Mouse (Mus musculus) midbrain, embryonic 13.5 days (tissue): Measurements from ENCODE around the gene Gm3629. TPM values are rescaled to one million over a fixed set of nuclear protein-coding genes. Genes with fewer than 3 reads are reported as not detected.
"Not testable (repeated sequence)": the region's sequence is repeated elsewhere in the genome, so short reads cannot be mapped to it uniquely, and the experiment has no call there.

ENCODE experiments used
- ATAC-seq: fragments of 200-750 bp; cut with Nextera tagmentation; 2 replicates; pipeline ENCODE4 v1.8.0; 2017; ENCODE audit warnings: mild to moderate bottlenecking, moderate TSS enrichment, moderate library complexity
- H3K27ac ChIP-seq: fragments of 300-500 bp; sonication (generic); 2 replicates; pipeline ENCODE4 v1.5.1; 2015; ENCODE audit warnings: inconsistent platforms, mild to moderate bottlenecking, moderate library complexity
- H3K27me3 ChIP-seq: fragments of 300-500 bp; sonication (generic); 2 replicates; pipeline ENCODE4 v1.6.1; 2015; ENCODE audit warnings: mild to moderate bottlenecking, inconsistent platforms
- H3K36me3 ChIP-seq: fragments of 300-500 bp; sonication (generic); 2 replicates; pipeline ENCODE4 v1.6.1; 2015; ENCODE audit warnings: mild to moderate bottlenecking, inconsistent platforms
- H3K4me1 ChIP-seq: fragments of 300-500 bp; sonication (generic); replicated peaks from 2 replicates; pipeline ENCODE4 v1.6.1; 2015; ENCODE audit warnings: inconsistent platforms
- H3K4me2 ChIP-seq: fragments of 300-500 bp; sonication (generic); replicated peaks from 2 replicates; pipeline ENCODE4 v1.6.1; 2015; ENCODE audit warnings: moderate library complexity, mild to moderate bottlenecking, inconsistent platforms
- H3K4me3 ChIP-seq: fragments of 300-500 bp; sonication (generic); replicated peaks from 2 replicates; pipeline ENCODE4 v1.5.1; 2015; ENCODE audit warnings: mild to moderate bottlenecking, inconsistent platforms
- H3K9ac ChIP-seq: fragments of 300-500 bp; sonication (generic); replicated peaks from 2 replicates; pipeline ENCODE4 v1.6.1; 2015; ENCODE audit warnings: mild to moderate bottlenecking, inconsistent platforms
- H3K9me3 ChIP-seq: fragments of 300-500 bp; sonication (generic); 2 replicates; pipeline ENCODE4 v1.6.1; 2016; ENCODE audit warnings: mild to moderate bottlenecking, inconsistent platforms
- WGBS: fragments of 180-500 bp; shearing (Covaris S2); methylation state at CpG from one replicate; pipeline ENCODE4 v1.1.7; 2015; 5-methylcytosine and 5-hydroxymethylcytosine counted together
- polyA plus RNA-seq: library from polyadenylated mRNA; unstranded; fragments of >200 nt; fragmentation: Nextera tagmentation; extraction: Ambion mirVana; gene quantifications from 2 replicates; pipeline ENCODE4 v1.2.1, GENCODE M21; 2015

Gene Gm3629
- polyA plus RNA-seq, result 0.48 and 0.73 TPM in 2 replicates

GRCm38 (mm10) chr14:6590513-6590912 is at the start of gene Gm3629:
TSS of gene Gm3629 (minus strand) at chr14:6590613.
- H3K27me3 ChIP-seq, H3K36me3 ChIP-seq, H3K9me3 ChIP-seq, ATAC-seq, H3K4me2 ChIP-seq, H3K9ac ChIP-seq, H3K4me1 ChIP-seq, H3K27ac ChIP-seq, H3K4me3 ChIP-seq: not testable (repeated sequence)
- WGBS, result 29% methylated on average over 1 of the region's 2 CpGs

- not testable (repeated sequence) for H3K4me3 ChIP-seq, H3K4me2 ChIP-seq, H3K9ac ChIP-seq, H3K27ac ChIP-seq, H3K9me3 ChIP-seq, ATAC-seq, H3K36me3 ChIP-seq, H3K4me1 ChIP-seq, H3K27me3 ChIP-seq
- 75% methylated on average over 2 of the region's 2 CpGs for WGBS
These were observed 31.9 kb upstream of the Gm3629 start, which contains the start of gene Gm3460 for GRCm38 (mm10) chr14:6622318-6622717. TSS of gene Gm3460 (minus strand) at chr14:6622418.

GRCm38 (mm10) chr14:6606436-6606835 is 16.0 kb upstream of the Gm3629 start:
- not testable (repeated sequence) for H3K36me3 ChIP-seq, H3K9me3 ChIP-seq, ATAC-seq, H3K4me3 ChIP-seq, H3K4me2 ChIP-seq, H3K27ac ChIP-seq, H3K4me1 ChIP-seq, H3K9ac ChIP-seq, H3K27me3 ChIP-seq
- no CpG with 5 or more reads among the region's 1 CpGs for WGBS

GRCm38 (mm10) chr14:6605004-6605403 is 14.6 kb upstream of the Gm3629 start:
- H3K36me3 ChIP-seq, H3K4me1 ChIP-seq, ATAC-seq, H3K27ac ChIP-seq, H3K9me3 ChIP-seq, H3K27me3 ChIP-seq: not testable (repeated sequence)
- WGBS, result 4% methylated on average over 14 of the region's 20 CpGs
- Histone ChIP-seq H3K4me3 (peak overlapping the region; percentile 42), H3K4me2 (peak overlapping the region; percentile 69), H3K9ac (peak overlapping the region; percentile 49; the same call in 1 of the 2 replicates)

GRCm38 (mm10) chr14:6604551-6604950 is 14.1 kb upstream of the Gm3629 start:
- ATAC-seq, H3K27me3 ChIP-seq, H3K27ac ChIP-seq, H3K4me1 ChIP-seq, H3K36me3 ChIP-seq, H3K9me3 ChIP-seq: not testable (repeated sequence)
- Histone ChIP-seq H3K4me3 (peak overlapping the region; percentile 42), H3K4me2 (peak overlapping the region; percentile 69), H3K9ac (peak overlapping the region; percentile 49)
- 5% methylated on average over 20 of the region's 20 CpGs for WGBS

GRCm38 (mm10) chr14:6537190-6537589 is 53.2 kb downstream of the Gm3629 start, which contains the start of gene Gm8356:
TSS of gene Gm8356 (minus strand) at chr14:6537290.
- H3K36me3 ChIP-seq, H3K27ac ChIP-seq, H3K27me3 ChIP-seq, H3K4me2 ChIP-seq, H3K4me1 ChIP-seq, H3K4me3 ChIP-seq, H3K9ac ChIP-seq, H3K9me3 ChIP-seq, ATAC-seq: not testable (repeated sequence)
- 58% methylated on average over 1 of the region's 2 CpGs for WGBS

Other genes starting within 250 kb of the Gm3629 start
- not detected in 2 replicates for gene Gm3618, start 246.9 kb downstream of the Gm3629 start, polyA plus RNA-seq
- not detected in 2 replicates for gene Gm16440, start 200.3 kb downstream of the Gm3629 start, polyA plus RNA-seq
- 2.7 and 3.8 TPM in 2 replicates for gene Gm3591, start 178.1 kb downstream of the Gm3629 start, polyA plus RNA-seq
- not detected in 2 replicates for gene Gm3594, start 146.0 kb downstream of the Gm3629 start, polyA plus RNA-seq
- not detected in 2 replicates for gene Gm8356, start 53.3 kb downstream of the Gm3629 start, polyA plus RNA-seq
- gene Gm3460, start 31.8 kb upstream of the Gm3629 start, polyA plus RNA-seq, result not detected in 2 replicates
- not detected in 2 replicates for gene Gm10251, start 93.6 kb upstream of the Gm3629 start, polyA plus RNA-seq
- gene Gm8050, start 129.6 kb upstream of the Gm3629 start, polyA plus RNA-seq, result not detected in 2 replicates
- gene Gm3636, start 151.7 kb upstream of the Gm3629 start, polyA plus RNA-seq, result 12.7 and 16.0 TPM in 2 replicates
- not detected in 2 replicates for gene Gm8362, start 183.8 kb upstream of the Gm3629 start, polyA plus RNA-seq
- not detected in 2 replicates for gene Gm3642, start 249.7 kb upstream of the Gm3629 start, polyA plus RNA-seq